Mouse (Mus musculus): ENCODE measurements at regions not wholly inside any gene's neighbourhood (a gene's known extent, or its start where the extent isn't known, plus 50 kb on each side); places are given as distances from the start of the nearest gene placed in this dataset.

- Histone ChIP-seq H3K9me3 (ENCODE audit: control insufficient read depth, low read length) (no peaks in the 10 kb centered on the region), H3K4me1 (replicated peaks; ENCODE audit: control insufficient read depth, insufficient read depth, low read length) (peaks cover 28% of the 10 kb centered on the region), H3K27me3 (replicated peaks; ENCODE audit: control insufficient read depth, insufficient read depth, low read length) (no peaks in the 10 kb centered on the region), H3K4me2 (ENCODE audit: low read length) (no peak overlapping the region), H3K9ac (ENCODE audit: low read length) (no peak overlapping the region), H3K36me3 (ENCODE audit: control insufficient read depth, insufficient read depth, low read length) (no peaks in the 10 kb centered on the region), H3K27ac (ENCODE audit: low read depth) (peak overlapping the region; percentile 40; the same call in 1 of the 2 replicates), H3K4me3 (ENCODE audit: low read depth, low read length) (no peak overlapping the region)
- 52% methylated on average over 8 of the region's 8 CpGs for WGBS
- ATAC-seq (replicated peaks; ENCODE audit: low FRiP score, low TSS enrichment, low read depth) (peak; percentile 64; the same call in 1 of the 2 replicates), DNase-seq (ENCODE audit: low spot score) (no peak)
Measured at GRCm38 (mm10) chr7:142593729-142594375, 61.4 kb downstream of the Mrpl23 start.

- Histone ChIP-seq H3K9me3 (ENCODE audit: control insufficient read depth, low read length) (no peaks in the 10 kb centered on the region), H3K4me2 (ENCODE audit: low read length) (no peak overlapping the region), H3K27me3 (replicated peaks; ENCODE audit: control insufficient read depth, insufficient read depth, low read length) (no peaks in the 10 kb centered on the region), H3K9ac (ENCODE audit: low read length) (no peak overlapping the region), H3K4me1 (replicated peaks; ENCODE audit: control insufficient read depth, insufficient read depth, low read length) (peaks cover 21% of the 10 kb centered on the region), H3K4me3 (ENCODE audit: low read depth, low read length) (no peak overlapping the region), H3K36me3 (ENCODE audit: control insufficient read depth, insufficient read depth, low read length) (no peaks in the 10 kb centered on the region), H3K27ac (ENCODE audit: low read depth) (no peak overlapping the region)
- ATAC-seq (replicated peaks; ENCODE audit: low FRiP score, low TSS enrichment, low read depth) = no peak
- 15% methylated on average over 1 of the region's 1 CpGs for WGBS
- DNase-seq (ENCODE audit: low spot score) = no peak
Measured at GRCm38 (mm10) chr7:142595412-142595811, 62.9 kb downstream of the Mrpl23 start.

DNA sequence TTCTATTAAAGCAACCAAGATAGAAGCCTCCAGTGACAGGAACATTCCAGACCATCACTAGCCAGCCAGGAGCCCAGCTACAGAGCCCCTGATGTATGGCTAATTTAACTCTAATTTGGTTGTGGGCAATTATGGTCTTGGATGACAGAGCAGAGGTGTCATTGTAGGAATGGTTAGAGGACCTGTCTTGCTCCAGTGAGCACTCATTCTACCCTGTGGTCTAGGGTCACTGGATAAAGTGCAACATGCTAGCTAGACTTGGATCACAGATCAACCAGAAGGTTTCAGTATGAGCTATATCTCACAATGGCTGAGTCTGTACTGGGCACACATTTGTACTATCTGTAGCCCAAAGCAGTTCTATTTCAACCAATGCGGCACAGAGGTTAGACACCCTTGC lies 63.7 kb downstream of the Mrpl23 start:
- H3K27me3 ChIP-seq (replicated peaks; ENCODE audit: control insufficient read depth, insufficient read depth, low read length) = no peaks in the 10 kb centered on the region
- no peaks in the 10 kb centered on the region for H3K36me3 ChIP-seq (ENCODE audit: control insufficient read depth, insufficient read depth, low read length)
- ATAC-seq (replicated peaks; ENCODE audit: low FRiP score, low TSS enrichment, low read depth) = no peak
- no peak overlapping the region for H3K4me3 ChIP-seq (ENCODE audit: low read depth, low read length)
- no peak overlapping the region for H3K27ac ChIP-seq (ENCODE audit: low read depth)
- no peak overlapping the region for H3K4me2 ChIP-seq (ENCODE audit: low read length)
- 92% methylated on average over 1 of the region's 1 CpGs for WGBS
- peaks cover 21% of the 10 kb centered on the region for H3K4me1 ChIP-seq (replicated peaks; ENCODE audit: control insufficient read depth, insufficient read depth, low read length)
- H3K9me3 ChIP-seq (ENCODE audit: control insufficient read depth, low read length) = no peaks in the 10 kb centered on the region
- no peak for DNase-seq (ENCODE audit: low spot score)
- no peak overlapping the region for H3K9ac ChIP-seq (ENCODE audit: low read length)

DNA sequence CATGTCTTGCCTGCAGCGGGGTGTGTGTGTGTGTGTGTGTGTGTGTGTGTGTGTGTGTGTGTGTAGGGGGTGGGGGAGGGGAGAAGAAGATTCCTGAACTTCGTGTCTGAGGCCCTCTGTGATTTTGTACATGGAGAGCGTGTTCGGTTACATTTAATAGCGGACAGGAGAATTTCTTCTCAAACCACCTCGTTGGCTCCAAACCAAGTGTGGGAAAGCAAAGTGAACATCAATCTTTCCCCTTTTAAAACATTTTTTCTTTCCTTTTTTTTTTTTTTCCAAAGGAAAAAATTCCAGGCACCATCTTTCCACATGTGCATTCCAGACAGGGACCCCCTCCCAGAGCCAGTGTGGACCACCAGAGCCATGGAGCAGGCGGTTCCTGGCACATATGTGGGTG lies 65.5 kb downstream of the Mrpl23 start:
- WGBS = 50% methylated on average over 7 of the region's 7 CpGs
- H3K9ac ChIP-seq (ENCODE audit: low read length) = no peak overlapping the region
- H3K36me3 ChIP-seq (ENCODE audit: control insufficient read depth, insufficient read depth, low read length) = no peaks in the 10 kb centered on the region
- H3K27me3 ChIP-seq (replicated peaks; ENCODE audit: control insufficient read depth, insufficient read depth, low read length) = no peaks in the 10 kb centered on the region
- peaks cover 12% of the 10 kb centered on the region; the same call in 1 of the 2 replicates for H3K4me1 ChIP-seq (replicated peaks; ENCODE audit: control insufficient read depth, insufficient read depth, low read length)
- DNase-seq (ENCODE audit: low spot score) = no peak
- H3K4me3 ChIP-seq (ENCODE audit: low read depth, low read length) = no peak overlapping the region
- no peaks in the 10 kb centered on the region for H3K9me3 ChIP-seq (ENCODE audit: control insufficient read depth, low read length)
- ATAC-seq (replicated peaks; ENCODE audit: low FRiP score, low TSS enrichment, low read depth) = no peak
- H3K4me2 ChIP-seq (ENCODE audit: low read length) = no peak overlapping the region
- H3K27ac ChIP-seq (ENCODE audit: low read depth) = peak overlapping the region; percentile 64

DNA sequence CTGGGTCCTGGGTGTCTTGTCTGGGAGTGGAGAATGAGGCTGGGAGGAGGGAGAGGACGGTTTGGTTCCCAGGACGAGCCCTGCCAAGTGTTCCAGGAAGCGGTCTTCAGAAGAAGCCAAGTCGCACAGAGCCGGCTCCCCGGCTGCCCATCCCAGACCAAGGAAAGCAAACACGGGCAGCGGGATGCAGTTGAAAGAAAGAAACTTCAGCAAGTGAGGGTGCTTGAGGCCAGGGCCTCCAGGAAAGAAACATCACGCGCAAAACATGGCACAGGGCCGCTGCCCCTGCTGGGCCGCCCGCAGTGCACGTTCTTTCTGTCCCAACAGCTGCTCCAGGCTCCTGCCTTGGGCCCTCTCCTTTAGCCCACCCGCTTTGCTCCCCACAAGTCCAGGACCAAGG lies 66.7 kb downstream of the Igf2 start:
- 78% methylated on average over 15 of the region's 15 CpGs for WGBS
- H3K9ac ChIP-seq (ENCODE audit: low read length) = no peak overlapping the region
- H3K27ac ChIP-seq (ENCODE audit: low read depth) = no peak overlapping the region

DNA sequence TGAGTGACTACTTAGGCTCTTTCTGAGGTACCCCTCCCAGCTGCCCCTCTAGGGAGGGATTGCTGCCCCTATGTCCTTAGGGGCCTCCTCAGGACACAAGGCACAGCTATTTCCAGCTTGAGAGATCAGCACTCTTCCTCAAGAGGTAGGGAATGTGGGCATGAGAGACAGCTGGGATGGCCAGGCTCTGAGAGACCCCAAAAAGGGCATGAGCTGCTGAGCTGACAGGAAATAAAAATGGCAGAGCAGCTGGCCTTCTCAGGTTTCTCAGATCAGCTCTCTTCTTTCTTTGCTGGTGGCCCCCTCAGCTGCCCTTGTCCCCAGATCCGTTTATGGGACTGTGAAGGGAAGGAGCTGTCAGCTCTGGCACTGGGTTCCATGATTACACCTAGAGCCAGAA lies 66.2 kb downstream of the Igf2 start:
- no peak overlapping the region for H3K27ac ChIP-seq (ENCODE audit: low read depth)
- no peak overlapping the region for H3K9ac ChIP-seq (ENCODE audit: low read length)
- H3K9me3 ChIP-seq (ENCODE audit: control insufficient read depth, low read length) = no peaks in the 10 kb centered on the region
- ATAC-seq (replicated peaks; ENCODE audit: low FRiP score, low TSS enrichment, low read depth) = no peak
- no peak overlapping the region for H3K4me2 ChIP-seq (ENCODE audit: low read length)
- no peak overlapping the region for H3K4me3 ChIP-seq (ENCODE audit: low read depth, low read length)
- H3K27me3 ChIP-seq (replicated peaks; ENCODE audit: control insufficient read depth, insufficient read depth, low read length) = no peaks in the 10 kb centered on the region
- 0 out of 2 replicates have a peak, but pooled peaks cover 4% of the 10 kb centered on the region for H3K4me1 ChIP-seq (replicated peaks; ENCODE audit: control insufficient read depth, insufficient read depth, low read length)
- no peaks in the 10 kb centered on the region for H3K36me3 ChIP-seq (ENCODE audit: control insufficient read depth, insufficient read depth, low read length)
- DNase-seq (ENCODE audit: low spot score) = no peak
- 54% methylated on average over 1 of the region's 1 CpGs for WGBS

More for the DNA sequence above, 66.7 kb downstream of the Igf2 start:
- Histone ChIP-seq H3K9me3 (ENCODE audit: control insufficient read depth, low read length) (no peaks in the 10 kb centered on the region), H3K4me2 (ENCODE audit: low read length) (no peak overlapping the region), H3K4me1 (replicated peaks; ENCODE audit: control insufficient read depth, insufficient read depth, low read length) (0 out of 2 replicates have a peak, but pooled peaks cover 4% of the 10 kb centered on the region), H3K36me3 (ENCODE audit: control insufficient read depth, insufficient read depth, low read length) (no peaks in the 10 kb centered on the region), H3K4me3 (ENCODE audit: low read depth, low read length) (no peak overlapping the region), H3K27me3 (replicated peaks; ENCODE audit: control insufficient read depth, insufficient read depth, low read length) (no peaks in the 10 kb centered on the region)
- no peak for ATAC-seq (replicated peaks; ENCODE audit: low FRiP score, low TSS enrichment, low read depth)
- no peak for DNase-seq (ENCODE audit: low spot score)
